Mouse (Mus musculus): Measurements from ENCODE around the gene Clint1.
"Not testable (repeated sequence)": the region's sequence is repeated elsewhere in the genome, so short reads cannot be mapped to it uniquely, and the experiment has no call there.

Clint1 gene

GRCm38 (mm10) chr11:45847548-45847947 lies 4.3 kb upstream of the Clint1 start:
- intact Hi-C loops (cut with DNase I) = no loop called here

- intact Hi-C loops (cut with DNase I) = no loop called here
Measured at GRCm38 (mm10) chr11:45848253-45848652, 3.6 kb upstream of the Clint1 start.

- intact Hi-C loops (cut with DNase I) = no loop called here
Measured at GRCm38 (mm10) chr11:45849203-45849602, 2.6 kb upstream of the Clint1 start.

- intact Hi-C loops (cut with DNase I) = no loop called here
Measured at GRCm38 (mm10) chr11:45849859-45850258, 2.0 kb upstream of the Clint1 start.

- intact Hi-C loops (cut with DNase I) = no loop called here
Measured at GRCm38 (mm10) chr11:45850317-45850716, 1.5 kb upstream of the Clint1 start.

- intact Hi-C loops (cut with DNase I) = no loop called here
Measured at GRCm38 (mm10) chr11:45852124-45852994, 508 bp downstream of the Clint1 start.

GRCm38 (mm10) chr11:45852995-45853317 lies 1.1 kb downstream of the Clint1 start:
- intact Hi-C loops (cut with DNase I) = no loop called here

- intact Hi-C loops (cut with DNase I) = no loop called here
Measured at GRCm38 (mm10) chr11:45853916-45854315, 2.1 kb downstream of the Clint1 start.

- intact Hi-C loops (cut with DNase I) = no loop called here
Measured at GRCm38 (mm10) chr11:45854381-45854780, 2.5 kb downstream of the Clint1 start.

- intact Hi-C loops (cut with DNase I) = no loop called here
Measured at GRCm38 (mm10) chr11:45855407-45856148, 3.7 kb downstream of the Clint1 start.

GRCm38 (mm10) chr11:45856149-45856516 lies 4.3 kb downstream of the Clint1 start:
- intact Hi-C loops (cut with DNase I) = no loop called here

GRCm38 (mm10) chr11:45861334-45861733 lies 9.5 kb downstream of the Clint1 start:
- intact Hi-C loops (cut with DNase I) = no loop called here

GRCm38 (mm10) chr11:45864409-45864808 lies 12.6 kb downstream of the Clint1 start:
- intact Hi-C loops (cut with DNase I) = no loop called here

- intact Hi-C loops (cut with DNase I) = no loop called here
Measured at GRCm38 (mm10) chr11:45865861-45866260, 14.0 kb downstream of the Clint1 start.

GRCm38 (mm10) chr11:45866534-45866933 lies 14.7 kb downstream of the Clint1 start:
- intact Hi-C loops (cut with DNase I) = no loop called here

GRCm38 (mm10) chr11:45873666-45874065 lies 21.8 kb downstream of the Clint1 start:
- intact Hi-C loops (cut with DNase I) = no loop called here

GRCm38 (mm10) chr11:45874251-45874650 lies 22.4 kb downstream of the Clint1 start:
- intact Hi-C loops (cut with DNase I) = no loop called here

- intact Hi-C loops (cut with DNase I) = no loop called here
Measured at GRCm38 (mm10) chr11:45875351-45875935, 23.6 kb downstream of the Clint1 start.

- intact Hi-C loops (cut with DNase I) = no loop called here
Measured at GRCm38 (mm10) chr11:45876036-45876435, 24.2 kb downstream of the Clint1 start.

GRCm38 (mm10) chr11:45879366-45879765 lies 27.5 kb downstream of the Clint1 start:
- intact Hi-C loops (cut with DNase I) = not testable (repeated sequence)

- intact Hi-C loops (cut with DNase I) = loop anchor here (10.0 kb wide), 1 partner anchor 126 kb away; no protein-coding TSS in a partner anchor
Measured at GRCm38 (mm10) chr11:45881026-45881682, 29.3 kb downstream of the Clint1 start.

GRCm38 (mm10) chr11:45881683-45882068 lies 29.8 kb downstream of the Clint1 start:
- intact Hi-C loops (cut with DNase I) = loop anchor here (10.0 kb wide), 1 partner anchor 127 kb away; no protein-coding TSS in a partner anchor

Measured in adrenal gland (tissue).